Mouse (Mus musculus) kidney, adult 2 months (tissue): ENCODE data around the gene Lad1. TPM values are rescaled to one million over a fixed set of nuclear protein-coding genes. Genes with fewer than 3 reads are reported as not detected.
A peak's percentile ranks its signal among the peaks of the same experiment; 100 is the strongest.

Source experiments
- DNase-seq: peaks from one replicate; pipeline ENCODE4 v3.0.0; 2021
- H3K27ac ChIP-seq: fragments of 200-500 bp; 2 replicates; pipeline ENCODE4 v1.5.1; 2012; ENCODE audit warnings: low read depth, low read length, control low read depth, inconsistent platforms; ENCODE audit not compliant: insufficient read depth
- H3K27me3 ChIP-seq: fragments of 200-500 bp; replicated peaks from 2 replicates; pipeline ENCODE4 v1.6.1; 2012; ENCODE audit warnings: mild to moderate bottlenecking, moderate library complexity, low read length, inconsistent platforms; ENCODE audit not compliant: control insufficient read depth, insufficient read depth
- H3K36me3 ChIP-seq: fragments of 200-500 bp; 2 replicates; pipeline ENCODE4 v1.6.1; 2012; ENCODE audit warnings: mild to moderate bottlenecking, moderate library complexity, low read length, inconsistent platforms; ENCODE audit not compliant: control insufficient read depth, insufficient read depth
- H3K4me1 ChIP-seq: fragments of 200-500 bp; 2 replicates; pipeline ENCODE4 v1.6.1; 2011; ENCODE audit warnings: low read length; ENCODE audit not compliant: control insufficient read depth, insufficient read depth
- H3K4me3 ChIP-seq: fragments of 200-500 bp; 2 replicates; pipeline ENCODE4 v1.5.1; 2011; ENCODE audit warnings: mild to moderate bottlenecking, low read depth, low read length, control low read depth; ENCODE audit not compliant: insufficient read depth
- CTCF ChIP-seq: fragments of 200-500 bp; conservative IDR thresholded peaks from 2 replicates; pipeline ENCODE4 v1.5.1; 2011; ENCODE audit warnings: low read depth, mild to moderate bottlenecking, control low read depth, low read length, moderate library complexity, mixed read lengths; ENCODE audit not compliant: insufficient read depth, insufficient read length
- POLR2A ChIP-seq: fragments of 200-500 bp; IDR thresholded peaks from one replicate; pipeline ENCODE4 v1.6.1; 2011; ENCODE audit warnings: low read depth, low read length, control low read depth
- WGBS: fragments of 180-500 bp; shearing (Covaris S2); methylation state at CpG from one replicate; pipeline ENCODE4 v1.1.7; 2018; 5-methylcytosine and 5-hydroxymethylcytosine counted together
- polyA plus RNA-seq: library from polyadenylated mRNA; depleted of rRNA; stranded (reverse); fragments of >200 nt; gene quantifications from 2 replicates; pipeline ENCODE4 v1.2.3, GENCODE M21; 2012; rRNA removed

Gene Lad1
- polyA plus RNA-seq, 1 experiment = 114 TPM

GRCm38 (mm10) chr1:135863786-135864335, 45.5 kb downstream of the Lad1 start:
- Histone ChIP-seq H3K27ac (no peak overlapping the region), H3K4me1 (no peaks in the 10 kb centered on the region), H3K36me3 (no peaks in the 10 kb centered on the region), H3K27me3 (no peaks in the 10 kb centered on the region), H3K4me3 (no peak overlapping the region)
- no peak for DNase-seq
- WGBS = 82% methylated on average over 9 of the region's 9 CpGs
- TF ChIP-seq CTCF (no peak), POLR2A (no peak)

- 87% methylated on average over 6 of the region's 6 CpGs for WGBS
- Histone ChIP-seq H3K4me1 (no peaks in the 10 kb centered on the region), H3K36me3 (no peaks in the 10 kb centered on the region), H3K27me3 (no peaks in the 10 kb centered on the region), H3K27ac (no peak overlapping the region), H3K4me3 (no peak overlapping the region)
- no peak for DNase-seq
- TF ChIP-seq POLR2A = no peak
- no peak for TF ChIP-seq CTCF
Observed at GRCm38 (mm10) chr1:135864830-135865229, 46.4 kb downstream of the Lad1 start.

GRCm38 (mm10) chr1:135865518-135866194, 47.3 kb downstream of the Lad1 start:
- TF ChIP-seq POLR2A (no peak), CTCF (peak; percentile 98; the same call in 1 of the 2 replicates)
- 48% methylated on average over 19 of the region's 19 CpGs for WGBS
- no peak overlapping the region for H3K27ac ChIP-seq
- no peaks in the 10 kb centered on the region for H3K27me3 ChIP-seq
- peak; percentile 74 for DNase-seq
- no peaks in the 10 kb centered on the region for H3K4me1 ChIP-seq
- no peak overlapping the region for H3K4me3 ChIP-seq
- H3K36me3 ChIP-seq = no peaks in the 10 kb centered on the region

GRCm38 (mm10) chr1:135868570-135868969, 50.2 kb downstream of the Lad1 start:
- Histone ChIP-seq H3K36me3 (no peaks in the 10 kb centered on the region), H3K27me3 (no peaks in the 10 kb centered on the region), H3K27ac (no peak overlapping the region), H3K4me1 (no peaks in the 10 kb centered on the region), H3K4me3 (no peak overlapping the region)
- DNase-seq = no peak
- no peak for TF ChIP-seq CTCF
- WGBS = 92% methylated on average over 6 of the region's 6 CpGs

- Histone ChIP-seq H3K4me1 (no peaks in the 10 kb centered on the region), H3K4me3 (no peak overlapping the region), H3K36me3 (no peaks in the 10 kb centered on the region), H3K27me3 (no peaks in the 10 kb centered on the region), H3K27ac (no peak overlapping the region)
- no peak for DNase-seq
- 68% methylated on average over 4 of the region's 4 CpGs for WGBS
- TF ChIP-seq CTCF = no peak
- TF ChIP-seq POLR2A = no peak
Observed at GRCm38 (mm10) chr1:135872991-135873390, 54.6 kb downstream of the Lad1 start.

GRCm38 (mm10) chr1:135877248-135877647, 58.9 kb downstream of the Lad1 start:
- WGBS = 50% methylated on average over 2 of the region's 2 CpGs
- Histone ChIP-seq H3K36me3 (no peaks in the 10 kb centered on the region), H3K27me3 (no peaks in the 10 kb centered on the region), H3K4me3 (no peak overlapping the region), H3K27ac (no peak overlapping the region), H3K4me1 (no peaks in the 10 kb centered on the region)
- DNase-seq = no peak
- TF ChIP-seq CTCF = no peak
- no peak for TF ChIP-seq POLR2A

GRCm38 (mm10) chr1:135882385-135883109, 64.1 kb downstream of the Lad1 start:
- Histone ChIP-seq H3K4me1 (no peaks in the 10 kb centered on the region), H3K27ac (no peak overlapping the region), H3K27me3 (no peaks in the 10 kb centered on the region), H3K36me3 (no peaks in the 10 kb centered on the region), H3K4me3 (no peak overlapping the region)
- 72% methylated on average over 10 of the region's 10 CpGs for WGBS
- DNase-seq = peak; percentile 61
- TF ChIP-seq POLR2A (no peak), CTCF (peak; percentile 81)

Other genes starting within 250 kb of the Lad1 start
- gene Nav1, start 211.3 kb upstream of the Lad1 start, polyA plus RNA-seq = 6.0 and 7.1 TPM in 2 replicates
- gene Csrp1, start 98.5 kb upstream of the Lad1 start, polyA plus RNA-seq = 122 and 124 TPM in 2 replicates
- 37.2 and 40.0 TPM in 2 replicates for gene Phlda3, start 52.5 kb upstream of the Lad1 start, polyA plus RNA-seq
- 5.8 TPM in 1 of 2 replicates, not detected in the other for gene Tnni1, start 39.2 kb upstream of the Lad1 start, polyA plus RNA-seq
- gene Tnnt2, start 17.8 kb downstream of the Lad1 start, polyA plus RNA-seq = 0.44 and 1.0 TPM in 2 replicates
- 0.14 and 0.27 TPM in 2 replicates for gene Pkp1, start 100.6 kb downstream of the Lad1 start, polyA plus RNA-seq
- gene Igfn1, start 187.7 kb downstream of the Lad1 start, polyA plus RNA-seq = 0.61 and 0.78 TPM in 2 replicates
- 139 and 160 TPM in 2 replicates for gene Tmem9, start 189.6 kb downstream of the Lad1 start, polyA plus RNA-seq
- not detected in 2 replicates for gene Ascl5, start 232.2 kb downstream of the Lad1 start, polyA plus RNA-seq
- 0.12 and 4.3 TPM in 2 replicates for gene Cacna1s, start 234.2 kb downstream of the Lad1 start, polyA plus RNA-seq